Mouse (Mus musculus) spleen, postnatal 36 days (tissue): ENCODE data around the gene Iqcf1.
A peak's percentile ranks its signal among the peaks of the same experiment; 100 is the strongest.

ENCODE experiments used
- DNase-seq, 2 experiments: peaks; one replicate each; pipeline ENCODE4 v3.0.0; 2022; ENCODE audit warnings: low spot score in 2 of 2, mixed read lengths in 1 of 2

Gene Iqcf1

DNA sequence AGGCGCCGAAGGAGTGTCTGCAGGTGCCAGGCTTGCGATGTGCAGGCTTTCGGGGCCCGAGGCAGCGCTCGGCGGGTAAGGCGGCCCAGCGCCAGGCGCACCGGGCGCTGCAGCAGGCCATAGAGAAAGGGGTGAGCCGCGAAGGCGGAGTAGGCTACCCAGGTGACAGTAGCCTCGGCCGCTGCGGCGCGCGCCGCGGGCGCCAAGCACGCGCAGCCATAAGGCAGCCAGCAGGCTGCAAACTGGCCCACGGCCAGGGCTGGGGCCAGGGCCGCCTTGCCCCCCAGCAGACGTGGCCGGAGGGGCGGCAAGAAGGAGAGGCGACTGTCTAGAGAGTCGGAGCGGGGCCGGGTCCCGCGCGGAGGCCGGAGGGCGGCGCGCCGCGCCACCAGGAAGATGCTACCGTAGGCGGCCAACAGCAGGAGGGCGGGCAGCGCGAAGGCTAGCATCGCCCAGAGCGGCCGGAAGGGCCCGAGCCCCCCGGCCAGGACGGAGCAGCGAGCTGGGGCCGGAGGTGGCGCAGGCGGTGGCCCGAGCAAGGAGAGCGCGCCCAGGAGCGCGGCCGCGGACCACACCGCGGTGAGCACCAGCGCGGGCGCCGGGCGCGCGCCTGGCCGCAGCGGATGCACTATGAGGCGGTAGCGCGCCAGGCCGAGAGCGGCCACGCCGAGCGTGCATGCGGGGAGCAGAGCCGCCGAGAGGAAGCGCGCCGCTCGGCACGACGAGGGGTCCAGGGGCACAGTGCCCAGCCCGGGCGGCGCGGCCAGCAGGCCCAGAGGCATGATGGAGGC lies 34.8 kb upstream of the Iqcf1 start:
- no peak for DNase-seq

DNA sequence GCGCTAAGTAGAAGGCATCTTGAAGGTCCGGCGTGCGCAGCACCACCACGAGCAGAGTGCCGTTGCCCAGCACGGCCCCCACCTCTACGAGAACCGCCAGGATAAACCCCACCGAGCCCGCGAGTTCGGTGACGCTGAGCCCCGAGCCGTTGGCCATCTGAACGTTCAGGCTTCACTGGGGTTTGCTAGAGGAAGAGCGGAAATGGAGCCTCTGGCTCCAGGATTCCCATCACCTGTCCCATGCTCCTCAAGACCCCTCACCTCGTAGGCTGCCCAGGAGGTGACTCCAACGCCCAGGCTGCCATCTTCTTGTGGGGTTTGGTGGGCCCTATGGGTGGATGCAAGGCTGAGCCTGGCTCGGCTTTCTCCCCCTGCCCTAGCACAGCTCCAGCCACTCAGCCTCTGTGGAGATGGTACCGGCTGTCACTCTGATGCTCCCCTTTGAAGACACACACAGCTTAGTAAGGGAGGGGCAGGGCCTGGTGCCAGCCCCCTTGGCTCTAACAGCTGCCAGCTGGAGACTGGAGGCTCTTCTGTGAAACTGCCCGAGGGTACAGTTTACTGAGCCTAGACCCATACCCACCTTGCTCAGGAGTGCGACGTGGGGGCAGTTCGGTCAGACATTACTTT lies 34.1 kb upstream of the Iqcf1 start, which contains the start of gene Gpr62:
Gene Gpr62 (minus strand): TSS at position 368 of the 630 bp plus-strand sequence.
- DNase-seq, result no peak

DNA sequence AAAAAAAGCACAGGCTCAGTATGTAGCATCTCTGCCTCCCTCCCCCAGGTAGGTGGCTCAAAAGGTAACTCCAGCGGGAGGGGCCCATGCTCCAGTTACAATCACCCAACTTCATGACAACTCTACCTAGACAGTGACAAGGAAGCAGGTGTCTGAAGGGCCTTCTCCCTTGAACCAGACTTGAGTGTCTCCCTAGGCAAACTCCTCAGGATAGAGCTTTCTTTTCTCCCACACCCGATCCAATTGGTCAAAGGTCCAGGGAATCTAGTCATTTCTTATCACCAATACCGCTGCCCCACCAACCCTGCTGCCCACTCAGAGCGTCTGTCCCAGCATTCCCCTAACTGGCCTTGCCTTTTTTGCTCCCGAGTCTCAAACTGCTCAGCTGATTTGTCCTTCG lies 33.0 kb upstream of the Iqcf1 start:
- DNase-seq, result no peak

DNA sequence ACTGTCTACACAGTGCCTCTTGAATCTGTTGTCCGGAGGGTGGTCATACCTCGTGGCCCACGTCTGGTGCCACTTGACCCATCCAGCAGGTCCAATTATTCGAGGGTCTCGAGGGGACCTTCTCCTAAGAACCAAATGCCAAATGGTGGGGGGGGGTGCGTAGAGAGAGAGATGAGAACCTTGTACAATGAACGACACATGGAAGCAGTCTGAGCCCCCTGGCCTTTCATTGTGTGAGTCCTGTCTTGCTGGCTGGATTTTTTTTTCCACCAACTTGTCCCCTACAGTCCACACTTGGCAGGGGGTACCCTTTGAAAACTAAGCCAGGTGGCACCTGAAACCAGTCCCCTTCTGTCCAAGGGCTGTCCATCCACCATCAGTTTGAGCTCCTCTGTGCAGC lies 32.0 kb upstream of the Iqcf1 start:
- no peak for DNase-seq

DNA sequence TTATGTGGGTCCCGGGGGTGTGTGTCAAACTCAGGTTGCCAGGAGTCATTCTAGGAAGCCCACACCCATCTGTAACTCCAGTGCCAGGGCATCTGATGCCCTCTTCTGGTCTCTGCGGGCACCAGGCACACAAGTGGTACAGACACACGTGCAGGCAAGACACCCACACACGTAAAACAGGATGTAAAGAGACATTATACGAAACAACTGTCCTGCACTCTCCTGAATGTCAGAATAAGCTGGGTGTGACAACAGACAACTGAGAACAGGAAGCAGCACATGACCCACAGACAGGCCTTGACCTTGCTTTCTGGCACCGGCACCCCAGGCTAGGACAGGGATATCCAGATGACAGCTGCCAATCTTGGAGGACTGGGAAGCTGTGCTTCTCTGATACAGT lies 30.4 kb upstream of the Iqcf1 start:
- DNase-seq, result no peak

DNA sequence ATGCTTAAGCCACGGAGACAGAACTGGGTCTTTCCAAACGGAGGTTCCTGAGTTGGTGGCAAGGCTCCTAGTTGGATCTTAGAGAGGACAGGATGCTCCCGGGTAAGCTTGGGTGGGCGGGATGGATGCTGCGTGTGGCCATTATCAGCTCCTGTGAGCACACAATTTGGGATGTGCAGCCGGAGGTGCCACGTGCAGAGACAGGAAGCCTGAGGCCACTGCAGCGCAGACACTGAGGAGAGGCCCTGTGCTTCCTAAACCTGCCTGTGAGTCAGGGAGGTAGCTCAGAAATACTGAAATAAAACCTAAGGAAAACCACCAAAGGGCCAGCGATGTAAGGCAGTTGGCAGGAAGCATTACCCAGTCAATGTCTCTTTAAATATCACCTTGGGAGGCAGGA lies 30.0 kb upstream of the Iqcf1 start:
- no peak for DNase-seq

DNA sequence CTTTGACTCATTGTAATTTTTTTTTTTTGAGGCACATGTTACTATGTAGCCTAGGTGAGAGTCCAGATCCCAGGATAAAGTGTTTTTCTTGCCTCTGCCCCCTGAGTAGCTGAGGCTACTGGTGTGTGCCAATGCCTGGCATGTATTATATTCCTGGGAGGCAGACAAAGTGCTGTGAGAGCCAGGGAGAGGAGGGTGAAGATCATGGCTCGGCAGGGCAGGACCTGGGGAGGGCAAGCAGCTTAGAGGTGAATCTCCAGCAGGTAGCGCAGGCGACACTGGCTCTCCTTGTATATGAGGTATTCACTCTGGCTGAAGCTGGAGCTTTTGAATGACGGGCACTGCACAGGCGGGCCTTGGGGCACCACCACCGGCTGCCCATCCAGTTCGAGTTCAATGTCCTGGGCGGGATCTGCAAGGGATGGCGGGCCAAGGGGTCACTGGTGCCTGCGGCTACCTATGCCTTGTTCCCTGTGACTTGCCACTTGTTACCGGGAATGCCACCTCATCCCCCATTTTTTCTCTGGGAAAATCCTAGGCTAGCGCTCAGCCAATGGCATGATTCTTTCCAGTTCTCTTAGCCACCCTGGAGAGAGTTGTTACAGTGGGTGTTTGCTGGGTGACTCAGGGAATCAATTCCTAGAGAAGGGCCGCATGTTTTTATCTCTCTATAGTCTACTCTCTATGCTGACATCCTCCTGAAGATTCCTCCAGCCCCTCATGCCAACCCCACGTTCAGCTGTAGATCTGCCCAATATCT lies 28.6 kb upstream of the Iqcf1 start:
- no peak for DNase-seq

DNA sequence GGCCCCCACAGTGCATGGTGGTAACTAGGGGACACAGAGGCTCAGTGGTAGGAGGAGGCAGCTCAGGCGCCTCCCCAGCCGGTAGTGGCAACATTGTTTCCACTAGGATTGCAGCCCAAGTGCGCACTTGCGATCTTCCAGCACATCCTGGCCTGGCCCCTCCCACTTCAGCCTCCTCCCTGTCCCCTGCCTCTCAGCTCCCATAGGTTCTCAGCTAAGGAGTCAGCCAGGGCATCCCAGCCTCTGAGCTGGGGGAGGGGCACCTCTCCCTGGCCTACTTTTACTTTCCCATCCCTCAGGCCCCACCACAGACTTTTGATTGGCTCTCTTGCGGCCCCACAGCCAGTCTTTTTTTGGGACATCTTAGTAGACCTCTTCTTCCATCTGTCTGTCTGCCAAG lies 27.9 kb upstream of the Iqcf1 start:
- no peak for DNase-seq

DNA sequence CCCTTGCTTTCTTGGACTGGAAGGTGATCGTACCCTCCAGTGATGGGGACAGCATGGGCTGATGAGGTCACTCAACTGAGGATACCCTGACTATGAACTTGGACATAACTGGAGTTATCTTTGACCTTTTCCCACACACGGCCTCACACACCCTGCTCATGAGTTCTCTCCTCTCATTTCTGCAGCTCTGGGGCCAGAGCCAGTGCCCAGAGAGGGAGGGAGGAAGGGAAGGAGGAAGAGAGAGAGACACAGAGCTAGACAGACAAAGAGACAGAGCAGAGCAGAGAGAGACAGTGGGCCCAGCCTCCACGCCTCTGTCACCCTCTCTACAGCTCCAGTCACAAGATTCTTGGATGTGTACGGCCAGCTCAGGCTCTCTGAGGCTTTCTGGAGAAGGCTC lies 27.4 kb upstream of the Iqcf1 start:
- no peak for DNase-seq

DNA sequence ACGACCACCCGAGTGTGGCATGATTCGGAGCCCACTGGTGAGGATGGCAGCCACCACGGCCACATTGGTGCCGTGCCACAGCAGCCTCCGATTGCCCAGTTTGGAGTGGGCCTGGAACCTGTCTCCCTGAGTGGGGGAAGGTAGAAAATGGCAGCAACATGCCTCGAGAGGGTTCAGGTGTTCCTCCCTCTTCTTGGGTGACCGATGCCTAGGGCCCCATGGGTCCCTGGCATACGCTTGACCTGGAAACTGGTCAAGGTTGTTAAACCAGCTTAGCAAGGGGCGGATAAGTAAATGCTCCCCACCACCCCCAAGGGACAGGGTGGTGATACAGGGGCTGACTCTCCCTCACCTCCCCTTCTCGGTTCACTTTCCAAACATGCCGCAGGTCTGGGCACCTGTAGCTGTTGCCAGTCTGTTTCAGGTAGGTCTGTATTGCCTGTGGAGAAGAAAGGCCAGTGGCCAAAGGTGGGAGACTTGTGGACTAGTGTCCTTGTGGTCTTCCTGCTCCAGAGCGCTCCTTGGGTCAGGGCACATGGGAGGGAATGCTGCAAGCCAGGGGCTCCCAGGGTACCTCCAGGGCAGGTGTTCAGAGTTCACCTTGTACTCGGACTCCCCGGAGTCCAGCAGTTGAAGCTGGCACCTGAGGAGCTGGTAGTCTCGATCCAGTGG lies 26.6 kb upstream of the Iqcf1 start:
- DNase-seq, result no peak

DNA sequence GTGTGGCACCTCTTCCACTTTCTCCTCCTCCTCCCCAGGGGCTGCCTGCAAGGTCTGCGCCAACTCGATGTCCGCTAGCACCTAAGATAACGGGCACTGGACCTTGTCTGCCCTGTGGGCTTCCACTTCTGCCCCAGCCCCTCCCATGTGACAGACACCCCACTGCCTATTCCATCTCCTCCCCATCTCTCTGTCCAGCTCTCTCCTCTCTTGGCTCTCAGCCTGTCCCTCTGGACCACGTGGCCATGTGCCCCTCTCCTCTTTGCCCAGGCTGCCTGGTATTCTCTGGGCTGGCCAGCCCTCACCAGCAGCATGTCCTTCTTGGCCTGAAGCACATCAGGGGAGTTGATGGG lies 26.0 kb upstream of the Iqcf1 start:
- no peak for DNase-seq

DNA sequence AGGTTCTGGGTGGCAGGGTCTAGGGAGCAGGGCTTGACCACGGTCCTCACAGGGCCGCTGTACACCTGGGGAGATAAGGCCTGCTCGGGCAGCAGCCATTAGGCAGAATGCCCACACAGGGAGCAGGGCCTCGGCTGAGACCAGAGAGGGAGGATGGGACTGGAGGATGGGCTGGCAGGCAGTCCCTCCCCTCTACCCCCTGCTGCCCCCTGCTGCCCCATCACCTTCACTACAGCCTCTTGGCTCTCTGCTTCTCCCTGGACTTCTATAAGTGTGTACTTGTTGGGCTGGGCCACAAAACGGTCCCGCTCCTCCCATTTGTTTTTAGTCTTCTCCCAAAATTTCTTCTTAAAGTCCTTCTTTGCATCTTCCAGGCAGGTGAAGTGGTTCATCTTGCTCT lies 25.3 kb upstream of the Iqcf1 start:
- DNase-seq, result peak; percentile 51 to 62

DNA sequence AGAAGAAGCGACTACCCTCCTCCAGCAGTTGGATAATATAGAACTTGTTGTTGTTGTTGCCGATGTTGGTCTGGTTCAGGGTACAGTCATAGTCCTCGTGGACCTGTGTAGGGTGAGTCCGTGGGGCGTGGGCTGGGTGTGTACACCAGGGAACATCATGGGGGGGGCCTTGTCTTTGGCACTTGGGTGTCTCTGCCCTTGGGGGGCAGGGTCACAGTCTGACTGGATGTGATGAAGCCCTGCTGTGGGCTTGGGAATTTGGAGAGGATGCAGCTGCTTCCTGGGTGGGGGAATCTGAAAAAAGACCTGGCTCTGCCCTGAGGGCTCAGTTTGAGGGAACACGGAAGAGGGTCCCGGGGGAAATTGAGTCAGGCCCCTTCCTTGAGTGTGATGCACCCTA lies 24.7 kb upstream of the Iqcf1 start:
- no peak for DNase-seq

DNA sequence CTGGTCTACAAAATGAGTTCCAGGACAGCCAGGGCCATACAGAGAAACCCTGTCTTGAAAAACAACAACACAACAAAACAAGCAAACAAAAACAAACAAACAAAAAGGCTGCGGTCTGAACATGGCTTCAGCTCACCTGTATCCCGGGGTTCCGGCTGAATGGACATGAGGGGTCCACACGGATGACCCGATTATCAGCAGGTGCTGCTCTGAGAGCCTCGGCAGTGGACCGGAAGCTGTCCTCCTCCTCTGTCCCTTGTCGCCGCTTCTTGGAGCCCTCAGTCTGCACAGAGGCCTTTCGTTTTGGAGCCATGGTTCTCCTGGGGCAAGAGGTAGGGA lies 24.1 kb upstream of the Iqcf1 start, which contains the start of gene Rrp9:
Gene Rrp9 (plus strand): TSS at position 301 of the 339 bp plus-strand sequence.
- no peak for DNase-seq

DNA sequence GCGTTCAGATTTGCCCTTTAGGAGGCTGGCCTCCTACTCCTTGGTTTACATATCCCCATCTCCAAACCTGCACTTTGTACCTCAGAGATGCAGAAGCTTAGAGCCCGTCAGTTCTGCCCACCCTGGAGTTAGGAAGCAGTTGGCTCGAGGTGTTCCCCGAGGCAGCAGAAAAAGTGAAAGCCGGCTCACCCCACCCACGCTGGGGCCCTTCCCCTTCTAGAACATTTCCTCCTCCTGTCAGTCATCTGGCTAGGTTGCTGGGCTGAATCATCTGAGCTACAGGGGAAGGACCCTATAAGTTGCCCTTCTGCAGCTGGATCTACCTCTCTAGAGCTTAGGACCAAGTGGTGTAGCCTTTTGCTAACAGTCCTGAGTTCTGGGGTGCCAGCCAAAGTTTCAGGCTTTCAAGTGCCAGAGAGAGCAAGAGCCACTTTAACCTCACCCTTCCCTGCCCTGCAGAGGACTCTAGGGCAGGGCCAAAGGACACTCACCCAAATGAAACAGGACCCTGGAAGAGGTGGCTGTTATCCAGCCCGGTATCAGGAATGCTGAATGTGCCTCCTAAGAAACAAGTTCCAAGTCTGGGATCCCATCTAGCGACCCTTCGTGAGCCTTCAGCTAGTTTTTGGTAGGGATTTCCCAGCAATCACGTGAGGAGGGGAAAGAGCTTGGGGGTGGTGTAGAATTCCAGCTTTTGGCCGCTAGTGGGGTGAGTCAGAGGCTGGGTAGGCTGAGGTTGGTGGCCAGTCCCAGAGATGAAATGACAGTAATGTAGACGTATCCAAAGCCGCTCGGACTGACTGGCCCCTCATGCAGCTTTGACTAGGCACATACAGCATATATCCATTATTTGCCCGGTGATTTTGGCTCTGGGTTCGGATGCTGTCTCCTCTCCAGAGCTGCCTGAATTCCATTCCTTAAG lies 23.5 kb upstream of the Iqcf1 start:
- DNase-seq, result peak; percentile 82

DNA sequence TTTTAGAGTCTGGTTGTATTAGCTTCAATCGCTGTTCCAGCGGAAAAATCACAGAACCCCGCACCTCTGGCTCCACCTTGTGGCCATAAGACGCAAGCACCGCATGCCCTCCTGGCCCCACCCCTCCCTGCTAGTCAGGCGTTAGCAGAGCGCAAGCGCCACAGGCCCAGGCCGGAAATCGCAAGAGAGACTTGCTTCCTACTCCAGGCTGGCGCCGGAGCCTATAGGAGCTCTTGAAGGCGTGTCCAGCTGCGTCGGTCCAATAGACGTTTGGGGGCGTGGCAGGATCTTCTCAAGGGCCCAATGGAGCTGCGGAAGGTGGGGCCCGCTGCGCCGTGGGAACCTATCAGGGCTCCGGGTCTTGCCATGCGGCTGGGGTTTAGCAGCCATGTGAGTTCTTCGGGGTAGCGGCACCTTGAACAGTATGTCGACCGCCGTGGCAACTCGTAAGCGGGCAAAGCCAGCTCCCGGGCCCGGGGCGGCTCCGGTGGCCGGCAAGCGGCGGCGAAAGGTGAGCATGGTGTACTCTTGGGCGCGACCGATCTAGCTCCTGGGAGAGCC lies 22.8 kb upstream of the Iqcf1 start, which contains the start of gene Parp3:
Gene Parp3 (minus strand): TSS at position 26 of the 561 bp plus-strand sequence.
- peak; percentile 99 to 100 for DNase-seq

DNA sequence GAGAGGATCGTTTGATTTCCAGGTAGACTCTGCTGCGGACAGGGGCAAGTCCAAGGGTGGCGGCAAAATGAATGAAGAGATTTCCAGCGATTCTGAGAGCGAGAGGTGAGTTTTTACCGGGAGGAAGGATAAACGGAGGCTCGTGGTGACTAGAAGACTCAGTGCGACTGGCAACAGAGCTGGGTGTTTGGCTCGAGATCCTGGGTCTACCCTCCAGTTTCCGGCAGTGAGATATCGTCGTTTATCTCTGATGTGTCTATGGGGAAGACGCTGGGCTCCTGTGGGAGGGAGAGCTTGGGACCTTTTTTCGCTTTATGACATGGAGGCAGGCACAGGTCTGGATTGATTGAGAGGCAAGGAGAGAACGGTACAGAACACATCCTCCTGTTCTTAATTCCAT lies 22.1 kb upstream of the Iqcf1 start:
- DNase-seq, result no peak

DNA sequence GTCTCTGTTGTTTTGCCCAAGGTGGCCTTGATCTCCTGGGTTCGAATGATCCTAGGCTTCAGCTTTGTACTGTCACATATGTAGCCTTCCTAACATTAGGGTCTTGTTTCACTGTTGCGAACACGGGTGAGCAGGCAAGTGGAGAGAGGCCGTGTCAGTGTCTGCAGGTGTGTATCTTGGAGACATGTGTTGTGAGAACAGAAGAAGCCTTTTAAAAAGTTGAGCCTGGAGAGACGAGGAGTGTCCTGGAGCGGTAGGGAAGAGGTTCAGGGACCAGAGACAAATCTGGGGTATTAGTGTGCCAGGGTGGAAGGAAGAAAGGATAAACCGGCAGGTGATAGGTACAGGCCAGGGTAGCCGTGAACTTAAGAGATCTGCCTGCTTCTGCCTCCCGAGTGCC lies 21.7 kb upstream of the Iqcf1 start:
- no peak for DNase-seq

DNA sequence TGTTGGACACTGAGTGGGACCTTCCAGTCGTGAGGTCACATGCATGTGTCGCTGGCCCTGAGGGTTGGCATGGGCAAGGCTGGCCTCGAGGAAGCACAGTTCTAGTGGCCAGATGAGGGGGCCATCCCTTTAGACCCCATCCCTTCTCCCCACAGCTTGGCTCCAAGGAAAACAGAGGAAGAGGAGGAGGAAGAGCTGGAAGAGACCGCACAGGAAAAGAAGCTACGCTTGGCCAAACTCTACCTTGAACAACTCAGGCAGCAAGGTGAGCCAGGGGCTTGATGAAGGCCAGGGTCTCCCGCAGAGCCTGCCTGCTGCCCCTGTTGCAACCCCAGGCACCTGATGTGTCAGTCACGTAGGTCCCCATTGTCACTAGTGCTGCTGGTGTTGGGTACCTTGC lies 19.2 kb upstream of the Iqcf1 start:
- no peak for DNase-seq

DNA sequence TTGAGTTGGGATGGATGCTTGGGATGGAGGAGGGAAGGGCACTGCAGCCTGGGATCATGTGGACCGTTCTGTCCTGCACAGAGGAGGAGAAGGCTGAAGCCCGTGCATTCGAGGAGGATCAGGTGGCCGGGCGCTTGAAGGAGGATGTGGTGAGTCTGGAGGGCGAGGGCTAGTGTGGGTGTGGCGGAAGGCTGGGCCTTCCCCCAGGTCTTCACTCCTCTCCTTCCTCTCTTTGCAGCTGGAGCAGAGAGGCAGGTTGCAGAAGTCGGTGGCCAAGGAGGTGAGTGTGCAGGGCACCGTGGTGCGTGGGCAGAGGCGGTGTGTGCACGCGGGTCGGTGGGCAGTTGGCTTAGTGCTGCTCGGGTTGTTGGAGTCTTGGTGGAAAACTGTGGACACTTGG lies 18.7 kb upstream of the Iqcf1 start:
- no peak for DNase-seq

DNA sequence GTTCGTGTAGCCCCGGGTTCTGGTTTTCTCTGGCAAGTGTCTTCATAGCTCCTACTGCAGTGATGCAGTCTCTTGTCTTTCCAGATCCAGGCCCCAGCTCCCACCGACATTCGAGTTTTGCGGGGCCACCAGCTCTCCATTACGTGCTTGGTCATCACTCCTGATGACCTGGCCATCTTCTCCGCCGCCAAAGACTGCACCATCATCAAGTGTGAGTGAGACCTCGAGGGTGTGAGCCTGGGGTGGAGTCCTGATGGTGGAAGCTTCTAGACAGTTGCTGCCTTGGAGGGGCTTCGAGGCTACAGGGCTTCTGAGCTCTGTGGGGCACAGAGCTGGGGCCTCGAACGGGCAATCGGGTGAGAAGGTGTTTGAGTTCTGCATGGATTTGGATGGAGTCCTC lies 18.1 kb upstream of the Iqcf1 start:
- DNase-seq, result no peak
